Mouse (Mus musculus): Measurements from ENCODE around the gene Mrps26. TPM values are rescaled to one million over a fixed set of nuclear protein-coding genes. Genes with fewer than 3 reads are reported as not detected.

Mrps26 gene
- polyA plus RNA-seq, 1 experiment from 2014 or later: 74.6 TPM

GRCm38 (mm10) chr2:130577021-130577420 lies 13.5 kb downstream of the Mrps26 start:
- H3K4me3 ChIP-seq (ENCODE audit: low read depth, low read length): peak overlapping the region; percentile 26; the same call in 1 of the 2 replicates
- H3K4me1 ChIP-seq (replicated peaks; ENCODE audit: control insufficient read depth, insufficient read depth): no peaks in the 10 kb centered on the region; the same call in 1 of the 2 replicates
- H3K9ac ChIP-seq (ENCODE audit: low read length): no peak overlapping the region
- DNase-seq (ENCODE audit: low spot score) (no peak), ATAC-seq (ENCODE audit: low FRiP score, low TSS enrichment) (no peak)
- no peak for TF ChIP-seq CTCF (IDR thresholded peaks at IDR 0.05; ENCODE audit: low read depth)
- no peak for TF ChIP-seq EP300 (optimal IDR thresholded peaks at IDR 0.05)
- 10% methylated on average over 9 of the region's 9 CpGs for whole genome bisulfite sequencing
- no peaks in the 10 kb centered on the region for H3K36me3 ChIP-seq (ENCODE audit: control insufficient read depth, insufficient read depth, low read length)
- no peaks in the 10 kb centered on the region for H3K9me3 ChIP-seq (ENCODE audit: control insufficient read depth, low read length)
- H3K4me2 ChIP-seq (replicated peaks; ENCODE audit: low read depth): peak overlapping the region; percentile 47
- no peak overlapping the region for H3K27ac ChIP-seq (replicated peaks)
- H3K27me3 ChIP-seq (ENCODE audit: control insufficient read depth, insufficient read depth, low read length): peaks cover 8% of the 10 kb centered on the region; the same call in 1 of the 2 replicates

DNA sequence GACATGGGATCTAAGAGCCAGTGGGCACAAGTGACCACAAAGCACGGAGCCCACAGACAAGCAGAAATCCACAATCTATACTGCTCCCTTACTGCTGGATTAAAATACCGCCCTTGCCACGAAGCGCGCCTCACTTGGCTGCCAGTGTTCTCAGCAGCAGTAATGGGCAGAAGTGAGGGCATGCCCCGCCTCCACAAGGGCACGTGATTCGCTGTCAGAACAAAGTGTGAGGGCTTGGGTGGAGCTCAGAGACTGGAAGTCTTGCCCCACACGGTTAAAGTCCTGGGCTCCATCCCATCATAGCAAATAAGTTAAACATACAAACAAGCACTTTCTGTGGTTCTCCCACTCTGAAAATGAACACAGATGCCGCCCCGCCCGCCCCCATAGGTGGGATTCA lies 14.1 kb downstream of the Mrps26 start:
- Histone ChIP-seq H3K4me2 (replicated peaks; ENCODE audit: low read depth) (no peak overlapping the region), H3K36me3 (ENCODE audit: control insufficient read depth, insufficient read depth, low read length) (no peaks in the 10 kb centered on the region), H3K4me3 (ENCODE audit: low read depth, low read length) (peak overlapping the region; percentile 2; the same call in 1 of the 2 replicates), H3K27ac (replicated peaks) (no peak overlapping the region), H3K27me3 (ENCODE audit: control insufficient read depth, insufficient read depth, low read length) (peaks cover 10% of the 10 kb centered on the region; the same call in 1 of the 2 replicates), H3K9me3 (ENCODE audit: control insufficient read depth, low read length) (no peaks in the 10 kb centered on the region), H3K4me1 (replicated peaks; ENCODE audit: control insufficient read depth, insufficient read depth) (no peaks in the 10 kb centered on the region; the same call in 1 of the 2 replicates), H3K9ac (ENCODE audit: low read length) (no peak overlapping the region)
- DNase-seq (ENCODE audit: low spot score): peak; percentile 60
- TF ChIP-seq EP300 (optimal IDR thresholded peaks at IDR 0.05) (no peak), CTCF (IDR thresholded peaks at IDR 0.05; ENCODE audit: low read depth) (no peak)
- WGBS: 5% methylated on average over 12 of the region's 12 CpGs
- peak; percentile 47 for ATAC-seq (ENCODE audit: low FRiP score, low TSS enrichment)

- H3K27me3 ChIP-seq (ENCODE audit: control insufficient read depth, insufficient read depth, low read length): peaks cover 10% of the 10 kb centered on the region; the same call in 1 of the 2 replicates
- H3K9ac ChIP-seq (ENCODE audit: low read length): no peak overlapping the region
- H3K4me1 ChIP-seq (replicated peaks; ENCODE audit: control insufficient read depth, insufficient read depth): no peaks in the 10 kb centered on the region; the same call in 1 of the 2 replicates
- no peak overlapping the region for H3K4me3 ChIP-seq (ENCODE audit: low read depth, low read length)
- no peak overlapping the region for H3K4me2 ChIP-seq (replicated peaks; ENCODE audit: low read depth)
- DNase-seq (ENCODE audit: low spot score) (peak; percentile 80), ATAC-seq (ENCODE audit: low FRiP score, low TSS enrichment) (no peak)
- 15% methylated on average over 11 of the region's 11 CpGs for WGBS
- no peak overlapping the region for H3K27ac ChIP-seq (replicated peaks)
- TF ChIP-seq CTCF (IDR thresholded peaks at IDR 0.05; ENCODE audit: low read depth) (peak; percentile 76), EP300 (optimal IDR thresholded peaks at IDR 0.05) (no peak)
- H3K9me3 ChIP-seq (ENCODE audit: control insufficient read depth, low read length): no peaks in the 10 kb centered on the region
- no peaks in the 10 kb centered on the region for H3K36me3 ChIP-seq (ENCODE audit: control insufficient read depth, insufficient read depth, low read length)
These were observed 14.6 kb downstream of the Mrps26 start for GRCm38 (mm10) chr2:130578148-130578547.

- H3K9me3 ChIP-seq (ENCODE audit: control insufficient read depth, low read length): no peaks in the 10 kb centered on the region
- DNase-seq (ENCODE audit: low spot score): no peak
These were observed 16.2 kb downstream of the Mrps26 start for GRCm38 (mm10) chr2:130579791-130580190.

DNA sequence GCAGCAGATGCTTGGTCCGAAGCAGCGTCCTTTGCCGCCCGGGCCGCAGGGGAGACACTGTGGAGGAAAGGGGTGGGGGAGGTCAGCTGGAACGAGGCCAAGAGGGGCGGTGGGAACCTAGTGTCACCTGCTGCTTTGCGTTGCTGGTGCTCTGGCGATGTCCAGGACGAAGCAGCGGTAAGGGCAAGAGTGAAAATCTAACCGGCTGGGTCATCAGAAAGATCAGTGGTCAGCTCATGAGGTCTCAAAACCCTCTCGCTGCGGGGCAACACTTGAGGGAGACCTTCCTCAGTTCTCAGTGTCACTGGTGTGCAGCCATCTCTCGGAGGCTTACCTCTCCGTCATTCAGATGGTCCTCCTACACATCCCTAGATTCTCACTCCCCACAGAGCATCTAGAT lies 17.7 kb downstream of the Mrps26 start:
- Histone ChIP-seq H3K9me3 (ENCODE audit: control insufficient read depth, low read length) (no peaks in the 10 kb centered on the region), H3K27me3 (ENCODE audit: control insufficient read depth, insufficient read depth, low read length) (peaks cover 8% of the 10 kb centered on the region; the same call in 1 of the 2 replicates), H3K9ac (ENCODE audit: low read length) (no peak overlapping the region), H3K4me2 (replicated peaks; ENCODE audit: low read depth) (peak overlapping the region; percentile 56), H3K4me3 (ENCODE audit: low read depth, low read length) (peak overlapping the region; percentile 35), H3K36me3 (ENCODE audit: control insufficient read depth, insufficient read depth, low read length) (no peaks in the 10 kb centered on the region), H3K4me1 (replicated peaks; ENCODE audit: control insufficient read depth, insufficient read depth) (no peaks in the 10 kb centered on the region; the same call in 1 of the 2 replicates), H3K27ac (replicated peaks) (no peak overlapping the region)
- WGBS: 6% methylated on average over 16 of the region's 16 CpGs
- no peak for ATAC-seq (ENCODE audit: low FRiP score, low TSS enrichment)
- no peak for DNase-seq (ENCODE audit: low spot score)
- no peak for TF ChIP-seq CTCF (IDR thresholded peaks at IDR 0.05; ENCODE audit: low read depth)
- no peak for TF ChIP-seq EP300 (optimal IDR thresholded peaks at IDR 0.05)

More at GRCm38 (mm10) chr2:130579791-130580190, 16.2 kb downstream of the Mrps26 start:
- TF ChIP-seq EP300 (optimal IDR thresholded peaks at IDR 0.05) (no peak), CTCF (IDR thresholded peaks at IDR 0.05; ENCODE audit: low read depth) (no peak)
- no peak overlapping the region for H3K4me2 ChIP-seq (replicated peaks; ENCODE audit: low read depth)
- no peak overlapping the region for H3K4me3 ChIP-seq (ENCODE audit: low read depth, low read length)
- H3K9ac ChIP-seq (ENCODE audit: low read length): no peak overlapping the region
- 3% methylated on average over 8 of the region's 8 CpGs for WGBS
- H3K27me3 ChIP-seq (ENCODE audit: control insufficient read depth, insufficient read depth, low read length): peaks cover 10% of the 10 kb centered on the region; the same call in 1 of the 2 replicates
- H3K27ac ChIP-seq (replicated peaks): no peak overlapping the region
- no peak for ATAC-seq (ENCODE audit: low FRiP score, low TSS enrichment)
- no peaks in the 10 kb centered on the region for H3K36me3 ChIP-seq (ENCODE audit: control insufficient read depth, insufficient read depth, low read length)
- no peaks in the 10 kb centered on the region; the same call in 1 of the 2 replicates for H3K4me1 ChIP-seq (replicated peaks; ENCODE audit: control insufficient read depth, insufficient read depth)

GRCm38 (mm10) chr2:130582552-130582951 lies 19.0 kb downstream of the Mrps26 start, which contains the start of gene Avp:
TSS of gene Avp (minus strand) at chr2:130582554.
- Histone ChIP-seq H3K4me1 (replicated peaks; ENCODE audit: control insufficient read depth, insufficient read depth) (no peaks in the 10 kb centered on the region; the same call in 1 of the 2 replicates), H3K4me2 (replicated peaks; ENCODE audit: low read depth) (no peak within 1 kb of the TSS), H3K4me3 (ENCODE audit: low read depth, low read length) (no peak within 1 kb of the TSS), H3K9ac (ENCODE audit: low read length) (no peak within 1 kb of the TSS), H3K36me3 (ENCODE audit: control insufficient read depth, insufficient read depth, low read length) (no peaks in the 10 kb centered on the region), H3K27ac (replicated peaks) (no peak within 1 kb of the TSS), H3K27me3 (ENCODE audit: control insufficient read depth, insufficient read depth, low read length) (peaks cover 8% of the 10 kb centered on the region; the same call in 1 of the 2 replicates), H3K9me3 (ENCODE audit: control insufficient read depth, low read length) (no peaks in the 10 kb centered on the region)
- WGBS: 28% methylated on average over 10 of the region's 10 CpGs
- no peak for DNase-seq (ENCODE audit: low spot score)
- TF ChIP-seq EP300 (optimal IDR thresholded peaks at IDR 0.05) (no peak), CTCF (IDR thresholded peaks at IDR 0.05; ENCODE audit: low read depth) (no peak)
- no peak for ATAC-seq (ENCODE audit: low FRiP score, low TSS enrichment)
